Mouse (Mus musculus) B cell, adult 2 months (primary cell): ENCODE results near the gene Lmcd1.

Experiments used
- DNase-seq, 2 experiments: peaks; one replicate each; pipeline ENCODE4 v3.0.0; 2022

Gene Lmcd1

DNA sequence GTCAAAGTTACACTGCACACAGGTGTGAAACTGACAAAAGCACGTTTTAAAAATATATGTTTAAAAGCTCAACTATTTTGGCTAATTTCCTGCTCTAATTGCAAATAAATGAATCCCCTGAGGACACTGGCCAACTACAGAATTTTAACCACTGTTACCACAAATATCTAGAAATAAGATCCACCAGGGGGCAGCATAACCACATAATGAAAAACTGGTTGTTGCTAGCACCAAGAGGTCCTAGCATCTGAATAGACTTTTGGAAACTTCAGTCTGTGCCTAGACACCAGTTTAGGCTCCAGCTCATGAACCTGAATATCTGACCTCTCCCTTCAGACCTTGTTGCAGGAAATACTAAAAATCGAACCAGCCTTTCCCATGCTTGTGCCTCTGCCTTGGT is 91.0 kb downstream of the Lmcd1 start:
- peak; percentile 17 to 24 for DNase-seq

DNA sequence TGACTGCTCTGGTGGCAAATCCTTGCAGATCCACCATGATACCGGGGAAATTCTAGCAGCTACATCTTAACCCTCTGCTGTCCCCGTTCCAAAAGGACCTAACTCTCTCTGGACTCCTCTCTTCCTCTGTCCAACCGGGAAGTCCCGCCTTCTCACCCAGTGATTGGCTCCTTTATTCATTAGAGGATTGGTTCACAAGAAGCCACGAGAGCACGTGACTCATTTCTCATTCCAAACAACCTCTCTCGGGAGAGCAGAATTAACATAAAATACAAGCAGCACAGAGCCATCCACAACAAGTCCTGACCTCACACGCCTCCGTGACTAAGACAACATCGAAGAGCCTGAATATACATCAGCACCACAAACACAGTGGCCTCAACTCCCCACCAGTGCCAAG is 91.7 kb downstream of the Lmcd1 start:
- DNase-seq = no peak

DNA sequence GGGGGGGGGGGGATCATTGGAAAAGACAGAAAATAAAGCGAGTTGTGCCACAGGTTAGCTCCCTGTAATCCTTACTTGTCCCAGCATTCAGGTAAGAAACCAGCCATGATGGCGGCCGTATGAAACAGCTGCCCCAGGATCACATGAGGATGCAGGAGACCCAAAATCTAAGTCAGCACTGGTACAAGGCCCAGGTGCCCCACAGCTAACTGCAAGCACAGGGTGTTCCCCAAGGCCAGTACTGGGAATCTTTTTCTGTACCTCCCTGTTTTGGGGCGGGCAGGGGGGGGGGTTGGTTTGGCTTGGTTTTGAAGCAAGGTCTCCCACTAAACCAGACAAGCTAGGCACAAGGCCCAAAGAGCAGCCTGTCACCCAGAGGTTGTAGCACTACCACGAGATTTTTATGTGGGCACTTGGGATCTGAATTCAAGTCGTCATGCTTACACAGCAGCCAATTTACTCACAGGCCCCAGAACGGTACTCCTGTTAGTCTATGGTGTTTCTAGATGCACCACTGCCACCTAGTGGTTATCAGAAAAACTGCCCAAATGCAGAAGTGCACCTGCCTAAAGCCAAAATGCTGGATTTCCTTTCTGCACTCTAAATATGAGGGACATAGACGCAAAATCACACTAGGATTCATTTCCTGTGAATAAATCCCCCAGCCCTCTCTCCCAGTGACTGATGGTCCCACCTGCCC is 100.5 kb downstream of the Lmcd1 start:
- peak; percentile 40 to 41 for DNase-seq

DNA sequence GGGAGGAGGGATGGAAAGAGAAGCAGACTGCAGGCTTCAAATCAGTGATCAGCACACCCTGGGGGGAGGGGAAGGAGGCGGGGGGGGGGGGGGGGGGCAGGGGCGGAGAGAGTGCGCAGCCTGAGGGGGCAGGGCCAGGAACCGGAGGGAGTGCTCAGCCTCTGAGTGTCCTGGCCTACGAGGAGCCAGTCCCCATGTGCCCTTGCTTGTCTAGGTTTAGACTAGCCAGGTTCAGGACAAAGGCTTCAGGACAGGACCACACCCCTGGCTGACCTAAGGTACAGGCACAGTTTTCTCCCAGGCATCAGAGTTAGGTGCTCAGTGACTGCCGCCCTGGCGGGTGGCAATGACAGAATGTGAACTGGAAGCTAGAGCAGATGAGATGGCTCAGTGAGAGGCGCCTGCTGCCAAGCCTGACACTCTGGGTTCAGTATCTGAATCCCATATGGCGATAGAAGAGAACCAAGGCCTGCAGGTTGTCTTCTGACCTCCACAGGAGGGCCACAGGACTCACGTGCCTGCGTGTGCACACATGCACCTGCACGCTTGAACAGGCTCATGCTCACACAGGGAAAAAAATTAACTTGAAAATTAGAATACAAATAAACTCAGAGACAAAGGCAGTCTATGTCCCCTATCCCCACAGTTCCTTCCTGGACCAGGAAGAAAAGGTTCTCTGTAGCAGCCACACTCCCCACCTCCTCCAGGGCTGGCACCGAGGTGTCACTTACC is 102.3 kb downstream of the Lmcd1 start:
- DNase-seq = no peak

DNA sequence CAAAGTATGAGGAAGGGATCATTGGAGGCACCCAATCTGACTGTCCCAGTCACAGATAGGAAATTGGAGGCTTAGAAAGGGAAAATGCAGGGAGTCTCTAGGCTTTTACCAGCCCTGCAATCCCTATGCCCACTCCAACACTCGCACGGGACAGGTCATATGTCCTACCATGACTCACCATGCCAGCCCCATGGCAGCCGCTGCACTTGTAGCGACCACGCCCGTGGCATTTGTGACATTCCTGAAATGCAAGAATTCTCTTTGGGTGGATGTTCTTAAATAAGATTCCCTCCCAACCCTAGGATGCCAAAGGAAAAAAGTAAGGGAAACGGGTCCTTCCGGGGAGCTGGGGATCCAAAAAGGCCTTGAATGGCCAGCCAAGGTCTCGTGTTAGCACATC is 105.5 kb downstream of the Lmcd1 start:
- no peak for DNase-seq
